Mouse (Mus musculus) adrenal gland, adult 18-20 months (tissue): Measurements from ENCODE around the gene Gk5. TPM values are rescaled to one million over a fixed set of nuclear protein-coding genes. Genes with fewer than 3 reads are reported as not detected.

Source experiments
- DNase-seq, 2 experiments: peaks; one replicate each; pipeline ENCODE4 v3.0.0; 2021 to 2022; ENCODE audit warnings: low spot score in 2 of 2
- total RNA-seq, 2 experiments: library from RNA; stranded (reverse); gene quantifications; 1 replicate in 1 of 2; 2 replicates in 1 of 2; pipeline ENCODE4 v1.2.3; 2021

Gk5 gene
- total RNA-seq, 2 experiments from 2014 or later = 3.8 to 4.5 TPM

- DNase-seq = no peak
These were observed 100.0 kb downstream of the Gk5 start for GRCm38 (mm10) chr9:96219114-96219669.

- no peak for DNase-seq
These were observed 101.3 kb downstream of the Gk5 start for GRCm38 (mm10) chr9:96220419-96220818.

- DNase-seq = no peak
These were observed 104.1 kb downstream of the Gk5 start for GRCm38 (mm10) chr9:96223302-96223701.

- no peak for DNase-seq
These were observed 109.1 kb downstream of the Gk5 start for GRCm38 (mm10) chr9:96228285-96228684.

GRCm38 (mm10) chr9:96230271-96230670 lies 111.1 kb downstream of the Gk5 start:
- no peak for DNase-seq

Other genes with a start within 250 kb of the Gk5 start
- gene Xrn1, start 164.6 kb upstream of the Gk5 start, total RNA-seq = 10 to 100 TPM; 19.6 to 21.0 TPM
- gene Tfdp2, start 76.9 kb downstream of the Gk5 start, total RNA-seq = 10 to 100 TPM; 45.7 to 60.1 TPM
- gene Atp1b3, start 245.1 kb downstream of the Gk5 start, total RNA-seq = 100 to 1,000 TPM; 169 to 187 TPM